Mouse (Mus musculus): Measurements from ENCODE around the gene Rin1.

DNA sequence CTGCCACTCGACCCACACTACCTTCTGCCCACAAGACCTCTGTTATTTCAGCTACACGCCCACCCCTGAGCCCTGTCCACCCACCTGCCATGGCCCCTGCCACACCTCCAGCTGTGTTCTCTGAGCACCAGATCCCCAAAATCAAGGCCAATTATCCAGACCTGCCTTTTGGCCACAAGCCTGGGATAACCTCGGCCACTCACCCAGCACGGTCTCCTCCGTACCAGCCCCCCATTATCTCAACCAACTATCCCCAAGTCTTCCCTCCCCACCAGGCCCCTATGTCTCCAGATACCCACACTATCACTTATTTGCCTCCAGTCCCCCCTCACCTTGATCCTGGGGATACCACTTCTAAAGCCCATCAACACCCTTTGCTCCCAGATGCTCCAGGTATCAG lies 19.2 kb downstream of the Rin1 start:
- TF ChIP-seq CTCF (IDR thresholded peaks at IDR 0.05; ENCODE audit: extremely low read depth, insufficient read depth, insufficient read length, insufficient replicate concordance) (no peak), POLR2A (IDR thresholded peaks at IDR 0.05; ENCODE audit: low read depth, low read length) (no peak)

All from spleen, adult 2 months (tissue).